Mouse (Mus musculus): ENCODE results near the gene Cntln. TPM values are rescaled to one million over a fixed set of nuclear protein-coding genes. Genes with fewer than 3 reads are reported as not detected.

Gene Cntln
- polyA plus RNA-seq, 1 experiment from 2014 or later = 6.9 TPM

- 0 out of 2 replicates have a peak, but pooled peaks cover 6% of the 10 kb centered on the region for H3K36me3 ChIP-seq (ENCODE audit: control insufficient read depth, insufficient read depth, low read length)
- H3K9me3 ChIP-seq (replicated peaks; ENCODE audit: control insufficient read depth, low read length) = no peaks in the 10 kb centered on the region
- H3K4me1 ChIP-seq (ENCODE audit: control insufficient read depth, insufficient read depth, low read length) = no peaks in the 10 kb centered on the region
- WGBS = 14% methylated on average over 7 of the region's 7 CpGs
- ATAC-seq (peak; percentile 90), DNase-seq (ENCODE audit: low spot score) (peak; percentile 87)
- H3K4me2 ChIP-seq (ENCODE audit: low read length) = no peak overlapping the region
- H3K27ac ChIP-seq (ENCODE audit: low read depth, low read length) = no peak overlapping the region
- H3K27me3 ChIP-seq (replicated peaks; ENCODE audit: control insufficient read depth, insufficient read depth, low read length) = no peaks in the 10 kb centered on the region
- no peak overlapping the region for H3K4me3 ChIP-seq (ENCODE audit: low read depth, low read length)
- no peak overlapping the region for H3K9ac ChIP-seq (ENCODE audit: low read length)
Observed at GRCm38 (mm10) chr4:85096682-85097081, 212.6 kb downstream of the Cntln start.

GRCm38 (mm10) chr4:85102168-85102567 lies 218.1 kb downstream of the Cntln start:
- no peaks in the 10 kb centered on the region for H3K9me3 ChIP-seq (replicated peaks; ENCODE audit: control insufficient read depth, low read length)
- no peak overlapping the region for H3K4me2 ChIP-seq (ENCODE audit: low read length)
- no peaks in the 10 kb centered on the region for H3K27me3 ChIP-seq (replicated peaks; ENCODE audit: control insufficient read depth, insufficient read depth, low read length)
- DNase-seq (ENCODE audit: low spot score) (no peak), ATAC-seq (no peak)
- H3K36me3 ChIP-seq (ENCODE audit: control insufficient read depth, insufficient read depth, low read length) = 0 out of 2 replicates have a peak, but pooled peaks cover 6% of the 10 kb centered on the region
- H3K4me1 ChIP-seq (ENCODE audit: control insufficient read depth, insufficient read depth, low read length) = no peaks in the 10 kb centered on the region
- no peak overlapping the region for H3K27ac ChIP-seq (ENCODE audit: low read depth, low read length)
- H3K4me3 ChIP-seq (ENCODE audit: low read depth, low read length) = no peak overlapping the region
- WGBS = 93% methylated on average over 4 of the region's 4 CpGs
- H3K9ac ChIP-seq (ENCODE audit: low read length) = no peak overlapping the region

GRCm38 (mm10) chr4:85106416-85106815 lies 222.3 kb downstream of the Cntln start:
- no peak overlapping the region for H3K4me2 ChIP-seq (ENCODE audit: low read length)
- no peak overlapping the region for H3K9ac ChIP-seq (ENCODE audit: low read length)
- no peak for DNase-seq (ENCODE audit: low spot score)
- H3K36me3 ChIP-seq (ENCODE audit: control insufficient read depth, insufficient read depth, low read length) = no peaks in the 10 kb centered on the region
- H3K4me3 ChIP-seq (ENCODE audit: low read depth, low read length) = no peak overlapping the region
- no peaks in the 10 kb centered on the region for H3K4me1 ChIP-seq (ENCODE audit: control insufficient read depth, insufficient read depth, low read length)
- no peak overlapping the region for H3K27ac ChIP-seq (ENCODE audit: low read depth, low read length)
- H3K9me3 ChIP-seq (replicated peaks; ENCODE audit: control insufficient read depth, low read length) = no peaks in the 10 kb centered on the region
- ATAC-seq = no peak
- H3K27me3 ChIP-seq (replicated peaks; ENCODE audit: control insufficient read depth, insufficient read depth, low read length) = no peaks in the 10 kb centered on the region
- 81% methylated on average over 1 of the region's 1 CpGs for whole genome bisulfite sequencing

- H3K4me1 ChIP-seq (ENCODE audit: control insufficient read depth, insufficient read depth, low read length) = no peaks in the 10 kb centered on the region
- no peaks in the 10 kb centered on the region for H3K36me3 ChIP-seq (ENCODE audit: control insufficient read depth, insufficient read depth, low read length)
- H3K9me3 ChIP-seq (replicated peaks; ENCODE audit: control insufficient read depth, low read length) = no peaks in the 10 kb centered on the region
- H3K27ac ChIP-seq (ENCODE audit: low read depth, low read length) = no peak overlapping the region
- H3K27me3 ChIP-seq (replicated peaks; ENCODE audit: control insufficient read depth, insufficient read depth, low read length) = no peaks in the 10 kb centered on the region
- H3K9ac ChIP-seq (ENCODE audit: low read length) = no peak overlapping the region
- H3K4me2 ChIP-seq (ENCODE audit: low read length) = no peak overlapping the region
- DNase-seq (ENCODE audit: low spot score) (no peak), ATAC-seq (no peak)
- no peak overlapping the region for H3K4me3 ChIP-seq (ENCODE audit: low read depth, low read length)
- 94% methylated on average over 2 of the region's 2 CpGs for WGBS
Observed at GRCm38 (mm10) chr4:85106961-85107360, 222.9 kb downstream of the Cntln start.

- H3K36me3 ChIP-seq (ENCODE audit: control insufficient read depth, insufficient read depth, low read length) = no peaks in the 10 kb centered on the region
- H3K4me3 ChIP-seq (ENCODE audit: low read depth, low read length) = no peak overlapping the region
- no peak overlapping the region for H3K27ac ChIP-seq (ENCODE audit: low read depth, low read length)
- no peak for DNase-seq (ENCODE audit: low spot score)
- ATAC-seq = no peak
- H3K9me3 ChIP-seq (replicated peaks; ENCODE audit: control insufficient read depth, low read length) = no peaks in the 10 kb centered on the region
- no peak overlapping the region for H3K9ac ChIP-seq (ENCODE audit: low read length)
- H3K4me2 ChIP-seq (ENCODE audit: low read length) = no peak overlapping the region
- no peaks in the 10 kb centered on the region; the same call in 1 of the 2 replicates for H3K4me1 ChIP-seq (ENCODE audit: control insufficient read depth, insufficient read depth, low read length)
- WGBS = 73% methylated on average over 3 of the region's 3 CpGs
- H3K27me3 ChIP-seq (replicated peaks; ENCODE audit: control insufficient read depth, insufficient read depth, low read length) = no peaks in the 10 kb centered on the region
Observed at GRCm38 (mm10) chr4:85120271-85120670, 236.2 kb downstream of the Cntln start.

GRCm38 (mm10) chr4:85149726-85150125 lies 265.6 kb downstream of the Cntln start:
- no peaks in the 10 kb centered on the region for H3K36me3 ChIP-seq (ENCODE audit: control insufficient read depth, insufficient read depth, low read length)
- H3K9ac ChIP-seq (ENCODE audit: low read length) = no peak overlapping the region
- H3K27ac ChIP-seq (ENCODE audit: low read depth, low read length) = no peak overlapping the region
- ATAC-seq (no peak), DNase-seq (ENCODE audit: low spot score) (no peak)
- no peak overlapping the region for H3K4me2 ChIP-seq (ENCODE audit: low read length)
- 86% methylated on average over 5 of the region's 5 CpGs for WGBS
- no peak overlapping the region for H3K4me3 ChIP-seq (ENCODE audit: low read depth, low read length)
- H3K4me1 ChIP-seq (ENCODE audit: control insufficient read depth, insufficient read depth, low read length) = no peaks in the 10 kb centered on the region
- no peaks in the 10 kb centered on the region for H3K9me3 ChIP-seq (replicated peaks; ENCODE audit: control insufficient read depth, low read length)
- H3K27me3 ChIP-seq (replicated peaks; ENCODE audit: control insufficient read depth, insufficient read depth, low read length) = no peaks in the 10 kb centered on the region

- H3K4me2 ChIP-seq (ENCODE audit: low read length) = no peak overlapping the region
- no peaks in the 10 kb centered on the region for H3K9me3 ChIP-seq (replicated peaks; ENCODE audit: control insufficient read depth, low read length)
- DNase-seq (ENCODE audit: low spot score) = no peak
- H3K4me1 ChIP-seq (ENCODE audit: control insufficient read depth, insufficient read depth, low read length) = no peaks in the 10 kb centered on the region
- H3K4me3 ChIP-seq (ENCODE audit: low read depth, low read length) = no peak overlapping the region
- H3K9ac ChIP-seq (ENCODE audit: low read length) = no peak overlapping the region
- 92% methylated on average over 7 of the region's 7 CpGs for WGBS
- ATAC-seq = no peak
- H3K36me3 ChIP-seq (ENCODE audit: control insufficient read depth, insufficient read depth, low read length) = no peaks in the 10 kb centered on the region
- H3K27me3 ChIP-seq (replicated peaks; ENCODE audit: control insufficient read depth, insufficient read depth, low read length) = no peaks in the 10 kb centered on the region
- H3K27ac ChIP-seq (ENCODE audit: low read depth, low read length) = no peak overlapping the region
Observed at GRCm38 (mm10) chr4:85151881-85152280, 267.8 kb downstream of the Cntln start.

GRCm38 (mm10) chr4:85154361-85154760 lies 270.3 kb downstream of the Cntln start:
- DNase-seq (ENCODE audit: low spot score) = no peak
- Histone ChIP-seq H3K27ac (ENCODE audit: low read depth, low read length) (no peak overlapping the region), H3K4me3 (ENCODE audit: low read depth, low read length) (no peak overlapping the region), H3K27me3 (replicated peaks; ENCODE audit: control insufficient read depth, insufficient read depth, low read length) (no peaks in the 10 kb centered on the region), H3K4me1 (ENCODE audit: control insufficient read depth, insufficient read depth, low read length) (no peaks in the 10 kb centered on the region), H3K4me2 (ENCODE audit: low read length) (no peak overlapping the region), H3K9ac (ENCODE audit: low read length) (no peak overlapping the region), H3K36me3 (ENCODE audit: control insufficient read depth, insufficient read depth, low read length) (no peaks in the 10 kb centered on the region), H3K9me3 (replicated peaks; ENCODE audit: control insufficient read depth, low read length) (no peaks in the 10 kb centered on the region)
- no peak for ATAC-seq
- WGBS = 91% methylated on average over 1 of the region's 1 CpGs

GRCm38 (mm10) chr4:85161156-85161555 lies 277.0 kb downstream of the Cntln start:
- H3K27me3 ChIP-seq (replicated peaks; ENCODE audit: control insufficient read depth, insufficient read depth, low read length) = no peaks in the 10 kb centered on the region
- no peaks in the 10 kb centered on the region for H3K36me3 ChIP-seq (ENCODE audit: control insufficient read depth, insufficient read depth, low read length)
- no peak overlapping the region for H3K4me3 ChIP-seq (ENCODE audit: low read depth, low read length)
- no peaks in the 10 kb centered on the region for H3K9me3 ChIP-seq (replicated peaks; ENCODE audit: control insufficient read depth, low read length)
- peak; percentile 69 for DNase-seq (ENCODE audit: low spot score)
- no peak overlapping the region for H3K4me2 ChIP-seq (ENCODE audit: low read length)
- 72% methylated on average over 4 of the region's 4 CpGs for WGBS
- no peaks in the 10 kb centered on the region for H3K4me1 ChIP-seq (ENCODE audit: control insufficient read depth, insufficient read depth, low read length)
- H3K27ac ChIP-seq (ENCODE audit: low read depth, low read length) = no peak overlapping the region
- ATAC-seq = no peak
- no peak overlapping the region for H3K9ac ChIP-seq (ENCODE audit: low read length)

All from forebrain, embryonic 14.5 days (tissue).